Mouse (Mus musculus): Measurements from ENCODE around the gene Ppm1h. TPM values are rescaled to one million over a fixed set of nuclear protein-coding genes. Genes with fewer than 3 reads are reported as not detected.
A peak's percentile ranks its signal among the peaks of the same experiment; 100 is the strongest.

Ppm1h gene
- polyA plus RNA-seq, 1 experiment from 2014 or later: 12.6 TPM

DNA sequence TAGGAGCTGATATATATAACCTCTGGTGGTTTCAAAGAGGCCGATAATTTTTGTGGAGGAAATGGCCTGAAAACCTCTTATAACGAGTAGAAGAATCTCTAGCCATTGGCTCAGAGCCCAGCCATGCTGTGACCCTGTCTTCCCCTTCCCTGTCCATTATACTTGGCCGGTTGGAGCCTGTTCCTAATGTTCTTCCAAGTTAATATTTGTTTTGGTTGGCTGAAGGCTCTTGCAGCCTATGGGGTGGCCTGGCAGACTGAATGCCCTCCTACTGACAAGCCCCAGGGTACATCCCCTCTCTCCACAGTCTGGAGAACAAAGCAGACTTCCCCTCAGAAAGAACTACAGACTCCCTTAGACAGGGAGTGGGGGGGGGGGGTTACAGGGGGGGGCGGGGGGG lies 104.2 kb downstream of the Ppm1h start:
- peak; percentile 62 for ATAC-seq
- no peaks in the 10 kb centered on the region for H3K9me3 ChIP-seq
- WGBS: 31% methylated on average over 4 of the region's 4 CpGs
- no peak overlapping the region for H3K4me2 ChIP-seq (replicated peaks)
- H3K4me3 ChIP-seq (replicated peaks): no peak overlapping the region
- H3K9ac ChIP-seq (replicated peaks): no peak overlapping the region
- no peak overlapping the region for H3K27ac ChIP-seq
- H3K36me3 ChIP-seq: no peaks in the 10 kb centered on the region
- no peaks in the 10 kb centered on the region for H3K4me1 ChIP-seq (replicated peaks)
- H3K27me3 ChIP-seq: peaks cover 12% of the 10 kb centered on the region

DNA sequence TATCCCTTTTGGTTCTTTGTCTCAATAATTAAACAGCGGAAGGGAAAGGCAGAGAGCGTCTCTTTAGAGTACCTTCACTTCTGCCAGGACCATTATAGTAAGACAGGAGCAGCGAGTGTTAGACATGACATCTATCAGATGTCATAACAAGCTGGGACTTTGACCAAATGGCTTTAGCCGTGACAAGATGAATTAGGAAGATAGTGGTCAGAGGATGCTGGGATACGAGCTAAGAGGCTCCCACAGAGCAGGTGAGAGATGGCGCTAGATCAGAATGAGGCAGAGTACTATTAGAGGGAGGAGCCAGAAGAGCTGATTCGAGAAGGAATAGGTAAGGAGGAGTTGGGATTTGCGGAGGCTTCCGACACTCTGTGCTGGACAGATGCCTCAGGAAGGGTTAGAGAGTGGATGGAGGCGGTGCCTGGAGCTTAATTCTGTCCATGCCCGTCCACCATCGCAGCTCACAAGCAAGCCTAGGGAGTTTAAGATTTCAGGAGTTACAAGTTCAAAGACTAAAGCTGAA lies 111.1 kb downstream of the Ppm1h start:
- H3K36me3 ChIP-seq: no peaks in the 10 kb centered on the region
- ATAC-seq: no peak
- WGBS: 31% methylated on average over 12 of the region's 12 CpGs
- peaks cover 12% of the 10 kb centered on the region for H3K27me3 ChIP-seq
- H3K9me3 ChIP-seq: no peaks in the 10 kb centered on the region
- H3K4me2 ChIP-seq (replicated peaks): no peak overlapping the region
- no peak overlapping the region for H3K4me3 ChIP-seq (replicated peaks)
- no peak overlapping the region for H3K27ac ChIP-seq
- H3K4me1 ChIP-seq (replicated peaks): peaks cover 22% of the 10 kb centered on the region
- H3K9ac ChIP-seq (replicated peaks): no peak overlapping the region

DNA sequence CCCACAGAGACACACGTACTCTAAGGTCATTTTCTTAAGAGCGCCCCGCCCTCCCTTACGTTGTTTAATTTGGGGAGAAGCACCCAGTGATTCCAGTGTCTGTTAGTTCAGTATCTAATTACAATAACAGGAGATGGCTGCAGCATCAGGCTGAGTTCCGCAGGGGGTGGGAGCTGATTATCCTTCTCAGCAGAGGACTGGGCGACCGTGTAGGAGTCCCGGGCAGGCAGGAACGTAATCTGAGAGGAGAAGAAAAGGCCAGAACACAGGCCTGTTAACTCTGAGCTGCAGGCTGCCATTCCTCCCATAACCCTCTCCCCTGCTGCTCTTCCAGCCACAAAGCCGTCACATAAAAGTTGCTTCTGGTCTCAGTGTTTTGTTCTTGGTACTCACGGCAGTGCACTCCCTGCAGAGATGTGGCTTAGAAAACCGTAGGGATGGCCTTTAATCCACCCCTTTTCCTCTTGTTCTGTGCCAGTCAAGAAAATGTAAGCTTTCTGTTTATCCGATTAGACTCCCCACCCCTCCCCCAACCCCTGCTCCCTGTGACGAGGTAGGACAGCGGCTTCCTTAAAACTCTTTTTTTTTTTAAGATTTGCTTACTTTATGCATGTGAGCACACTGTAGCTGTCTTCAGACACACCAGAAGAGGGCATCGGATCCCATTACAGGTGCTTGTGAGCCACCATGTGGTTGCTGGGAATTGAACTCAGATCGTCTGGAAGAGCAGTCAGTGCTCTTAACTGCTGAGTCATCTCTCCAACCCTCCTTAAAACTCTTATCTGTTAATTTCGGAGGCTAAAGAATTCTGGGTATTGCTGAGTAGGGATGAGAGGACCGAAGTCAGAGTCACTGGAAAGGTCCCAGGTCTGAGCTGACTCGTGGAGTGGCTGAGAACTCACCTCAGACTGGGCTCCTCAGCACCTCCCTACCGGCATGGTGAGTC lies 113.7 kb downstream of the Ppm1h start:
- Histone ChIP-seq H3K36me3 (no peaks in the 10 kb centered on the region), H3K9ac (replicated peaks) (peak overlapping the region; percentile 30), H3K27ac (peak overlapping the region; percentile 70), H3K27me3 (peaks cover 11% of the 10 kb centered on the region; the same call in 1 of the 2 replicates), H3K9me3 (no peaks in the 10 kb centered on the region), H3K4me1 (replicated peaks) (peaks cover 22% of the 10 kb centered on the region), H3K4me2 (replicated peaks) (peak overlapping the region; percentile 50), H3K4me3 (replicated peaks) (peak overlapping the region; percentile 26)
- peak; percentile 88 for ATAC-seq
- 1% methylated on average over 21 of the region's 21 CpGs for WGBS

DNA sequence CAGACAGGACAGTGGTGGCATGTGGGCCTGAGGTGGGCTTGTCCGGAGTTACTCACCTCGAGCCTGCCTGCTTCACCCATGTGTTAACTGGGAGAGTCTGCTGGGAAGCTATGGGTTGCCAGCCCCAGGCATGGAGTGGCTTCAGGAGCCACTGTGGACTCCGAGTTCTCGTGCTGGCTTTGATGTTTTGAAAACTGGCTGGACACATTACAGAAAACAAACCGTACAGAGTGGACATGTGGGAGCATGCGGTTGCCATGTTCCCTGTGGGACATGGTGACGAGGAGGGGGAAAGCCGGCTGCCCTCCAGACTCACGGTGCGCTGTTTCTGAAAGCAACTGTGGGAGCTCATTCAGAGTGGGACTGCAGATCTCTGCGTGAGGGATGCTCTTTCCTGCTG lies 114.6 kb downstream of the Ppm1h start:
- peaks cover 22% of the 10 kb centered on the region for H3K4me1 ChIP-seq (replicated peaks)
- no peak overlapping the region for H3K4me3 ChIP-seq (replicated peaks)
- H3K9me3 ChIP-seq: no peaks in the 10 kb centered on the region
- H3K27me3 ChIP-seq: peaks cover 13% of the 10 kb centered on the region; the same call in 1 of the 2 replicates
- 17% methylated on average over 11 of the region's 11 CpGs for WGBS
- H3K4me2 ChIP-seq (replicated peaks): 0 out of 2 replicates have a peak overlapping the region, but pooled peaks have one; percentile 8
- no peak overlapping the region; the same call in 1 of the 2 replicates for H3K27ac ChIP-seq
- H3K9ac ChIP-seq (replicated peaks): 0 out of 2 replicates have a peak overlapping the region, but pooled peaks have one; percentile 23
- no peaks in the 10 kb centered on the region for H3K36me3 ChIP-seq
- no peak for ATAC-seq

DNA sequence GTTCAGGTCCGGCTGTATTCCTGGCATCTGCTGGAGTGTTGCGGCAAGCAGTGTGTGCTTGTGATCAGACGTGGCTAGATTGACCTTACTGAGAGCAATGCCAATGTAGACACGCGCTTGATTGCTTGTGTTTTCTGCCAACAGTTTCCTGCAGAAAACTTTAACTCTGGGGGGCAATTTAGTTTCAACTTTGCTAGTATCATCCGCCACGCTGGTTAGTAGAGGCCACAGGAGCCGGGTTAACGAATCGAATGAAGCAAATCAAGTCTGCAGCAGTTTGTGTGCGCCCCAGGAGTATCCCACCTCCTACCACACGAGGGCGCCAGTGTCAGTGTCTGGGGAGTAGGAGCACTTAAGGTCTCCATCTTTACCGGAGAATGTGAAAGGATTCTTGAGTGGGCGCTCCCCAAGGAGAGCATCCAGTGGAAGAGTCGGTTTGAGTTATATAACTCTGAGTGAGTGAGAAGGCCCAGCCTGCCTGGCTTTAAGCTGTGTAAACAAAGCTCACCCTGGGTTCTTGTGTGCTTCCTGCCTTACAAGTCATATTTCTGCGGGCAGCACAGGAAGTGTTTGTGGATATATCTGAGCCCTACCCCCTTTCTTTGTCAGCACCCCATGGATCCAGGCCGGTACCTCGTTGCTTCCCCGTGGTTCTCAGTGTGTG lies 115.8 kb downstream of the Ppm1h start:
- no peaks in the 10 kb centered on the region for H3K36me3 ChIP-seq
- no peaks in the 10 kb centered on the region for H3K9me3 ChIP-seq
- H3K4me2 ChIP-seq (replicated peaks): no peak overlapping the region
- WGBS: 35% methylated on average over 20 of the region's 20 CpGs
- no peak overlapping the region for H3K4me3 ChIP-seq (replicated peaks)
- H3K27ac ChIP-seq: no peak overlapping the region
- peak; percentile 25; the same call in 1 of the 2 replicates for ATAC-seq
- peaks cover 10% of the 10 kb centered on the region; the same call in 1 of the 2 replicates for H3K27me3 ChIP-seq
- no peak overlapping the region for H3K9ac ChIP-seq (replicated peaks)
- peaks cover 18% of the 10 kb centered on the region for H3K4me1 ChIP-seq (replicated peaks)

DNA sequence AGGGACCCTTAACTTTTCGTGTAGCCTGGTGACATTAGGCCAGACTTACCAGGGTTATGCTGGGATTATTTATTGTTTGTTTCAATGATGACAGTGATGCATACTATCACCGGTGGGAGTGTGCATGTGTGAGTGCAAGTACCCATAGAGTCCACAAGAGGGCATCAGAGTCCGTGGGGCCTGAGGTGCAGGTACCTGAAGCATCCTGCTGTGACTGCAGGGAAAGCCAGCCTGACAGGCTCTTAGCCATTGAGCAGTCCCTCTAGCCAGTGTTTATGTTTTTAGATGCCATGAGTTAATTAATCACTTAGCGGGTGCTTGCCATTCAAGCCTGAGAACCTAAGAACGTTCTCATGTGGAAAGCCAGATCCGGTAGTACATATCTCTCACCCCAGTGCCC lies 119.4 kb downstream of the Ppm1h start:
- H3K27ac ChIP-seq: no peak overlapping the region
- H3K27me3 ChIP-seq: peaks cover 13% of the 10 kb centered on the region
- 89% methylated on average over 6 of the region's 6 CpGs for WGBS
- no peaks in the 10 kb centered on the region for H3K36me3 ChIP-seq
- no peaks in the 10 kb centered on the region for H3K9me3 ChIP-seq
- peaks cover 10% of the 10 kb centered on the region; the same call in 1 of the 2 replicates for H3K4me1 ChIP-seq (replicated peaks)
- H3K9ac ChIP-seq (replicated peaks): no peak overlapping the region
- no peak overlapping the region for H3K4me2 ChIP-seq (replicated peaks)
- H3K4me3 ChIP-seq (replicated peaks): no peak overlapping the region
- no peak for ATAC-seq

DNA sequence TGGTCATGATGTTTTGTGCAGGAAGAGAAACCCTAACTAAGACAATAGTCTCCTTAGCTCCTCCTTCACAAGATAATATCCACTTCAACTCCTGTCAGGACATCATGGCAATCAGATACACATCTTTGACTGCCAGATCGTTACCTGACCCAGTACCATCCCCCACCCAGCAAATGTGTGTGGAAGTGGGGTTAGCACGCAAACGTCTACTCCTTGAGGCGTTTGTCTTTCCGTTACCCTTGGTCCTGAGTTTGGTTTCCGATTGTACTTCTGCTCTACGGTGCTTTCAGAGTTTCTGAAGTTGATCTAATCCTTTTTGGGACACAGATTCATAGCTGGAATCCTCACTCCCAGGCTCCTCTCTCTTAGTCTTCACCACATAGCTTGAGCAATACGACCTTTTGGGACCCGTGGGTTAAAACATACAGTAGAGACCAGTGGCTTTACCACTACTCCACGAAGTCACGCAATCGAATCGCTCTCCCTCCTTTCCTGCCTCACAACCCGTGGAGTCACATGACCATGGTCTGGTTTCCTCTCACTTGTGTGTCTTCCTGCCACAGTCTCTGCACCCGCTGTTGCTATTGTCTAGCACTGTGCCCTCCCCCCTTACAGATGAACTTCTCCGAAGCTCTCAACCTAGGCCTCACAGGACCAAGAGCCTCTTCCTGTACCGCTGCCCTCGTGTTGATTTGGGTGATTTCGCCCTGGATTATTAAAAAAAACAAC lies 121.6 kb downstream of the Ppm1h start:
- peaks cover 14% of the 10 kb centered on the region for H3K27me3 ChIP-seq
- 0 out of 2 replicates have a peak, but pooled peaks cover 6% of the 10 kb centered on the region for H3K4me1 ChIP-seq (replicated peaks)
- peaks cover 6% of the 10 kb centered on the region; the same call in 1 of the 2 replicates for H3K36me3 ChIP-seq
- 87% methylated on average over 19 of the region's 19 CpGs for WGBS
- no peak for ATAC-seq
- H3K9me3 ChIP-seq: 0 out of 2 replicates have a peak, but pooled peaks cover 6% of the 10 kb centered on the region
- no peak overlapping the region for H3K4me2 ChIP-seq (replicated peaks)
- H3K9ac ChIP-seq (replicated peaks): no peak overlapping the region
- no peak overlapping the region for H3K4me3 ChIP-seq (replicated peaks)
- no peak overlapping the region for H3K27ac ChIP-seq

DNA sequence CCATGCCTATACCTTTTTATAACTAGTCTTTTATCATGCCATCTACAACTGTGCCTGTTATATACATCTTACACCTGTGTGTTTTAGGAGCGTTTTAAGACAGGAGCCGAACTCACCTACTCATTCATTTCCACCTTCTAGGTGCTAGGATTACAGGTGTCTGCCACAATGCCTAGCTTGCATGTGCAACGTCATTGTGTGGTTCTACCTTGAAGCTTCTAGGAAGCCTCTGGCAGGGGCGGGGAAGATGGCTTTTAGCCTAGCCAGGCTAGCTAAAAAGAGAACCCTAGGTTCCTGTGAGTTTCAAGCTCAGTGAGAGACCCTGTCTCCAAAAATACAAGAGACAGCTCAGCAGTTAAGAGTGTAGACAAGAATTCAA lies 122.2 kb downstream of the Ppm1h start:
- ATAC-seq: no peak
- H3K4me2 ChIP-seq (replicated peaks): no peak overlapping the region
- H3K36me3 ChIP-seq: peaks cover 6% of the 10 kb centered on the region; the same call in 1 of the 2 replicates
- no peak overlapping the region for H3K27ac ChIP-seq
- 0 out of 2 replicates have a peak, but pooled peaks cover 6% of the 10 kb centered on the region for H3K9me3 ChIP-seq
- peaks cover 14% of the 10 kb centered on the region for H3K27me3 ChIP-seq
- WGBS: 87% methylated on average over 4 of the region's 4 CpGs
- H3K9ac ChIP-seq (replicated peaks): no peak overlapping the region
- H3K4me3 ChIP-seq (replicated peaks): no peak overlapping the region
- H3K4me1 ChIP-seq (replicated peaks): 0 out of 2 replicates have a peak, but pooled peaks cover 6% of the 10 kb centered on the region

DNA sequence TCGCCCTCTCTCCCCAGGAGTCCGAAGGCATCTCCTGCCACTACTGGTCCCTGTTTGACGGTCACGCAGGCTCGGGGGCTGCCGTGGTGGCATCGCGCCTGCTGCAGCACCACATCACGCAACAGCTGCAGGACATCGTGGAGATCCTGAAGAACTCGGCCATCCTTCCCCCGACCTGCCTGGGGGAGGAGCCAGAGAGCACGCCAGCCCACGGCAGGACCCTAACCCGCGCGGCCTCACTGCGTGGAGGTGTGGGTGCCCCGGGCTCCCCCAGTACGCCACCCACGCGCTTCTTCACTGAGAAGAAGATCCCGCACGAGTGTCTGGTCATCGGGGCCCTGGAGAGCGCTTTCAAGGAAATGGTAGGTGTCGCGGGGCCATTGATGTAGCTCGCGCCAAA lies 123.7 kb downstream of the Ppm1h start:
- Histone ChIP-seq H3K4me3 (replicated peaks) (0 out of 2 replicates have a peak overlapping the region, but pooled peaks have one; percentile 8), H3K27me3 (peaks cover 12% of the 10 kb centered on the region), H3K9me3 (0 out of 2 replicates have a peak, but pooled peaks cover 6% of the 10 kb centered on the region), H3K36me3 (peaks cover 6% of the 10 kb centered on the region; the same call in 1 of the 2 replicates), H3K4me1 (replicated peaks) (peaks cover 7% of the 10 kb centered on the region), H3K4me2 (replicated peaks) (peak overlapping the region; percentile 38), H3K27ac (no peak overlapping the region), H3K9ac (replicated peaks) (peak overlapping the region; percentile 21; the same call in 1 of the 2 replicates)
- 38% methylated on average over 30 of the region's 30 CpGs for WGBS
- 0 out of 2 replicates have a peak, but pooled peaks have one; percentile 32 for ATAC-seq

DNA sequence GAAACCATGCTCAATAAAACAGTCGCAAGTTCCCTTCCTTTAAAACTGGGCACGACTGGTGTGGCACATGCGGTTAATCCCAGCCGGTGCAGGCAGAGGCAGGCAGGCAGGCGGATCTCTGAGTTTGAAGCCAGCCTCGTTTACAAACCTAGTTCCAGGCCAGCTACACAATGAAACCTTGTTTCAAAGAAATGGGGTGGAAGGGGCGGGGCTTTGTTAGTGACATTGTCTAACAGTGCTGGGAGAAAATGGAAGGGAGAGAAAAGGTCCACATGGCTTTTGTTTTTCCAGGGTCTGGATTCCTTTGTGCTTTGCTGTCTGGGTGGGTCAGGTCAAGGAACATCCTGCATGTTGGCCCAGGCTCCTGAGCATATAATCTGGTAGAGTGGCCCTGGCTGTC lies 124.3 kb downstream of the Ppm1h start:
- Histone ChIP-seq H3K27me3 (peaks cover 10% of the 10 kb centered on the region), H3K4me1 (replicated peaks) (peaks cover 13% of the 10 kb centered on the region), H3K36me3 (peaks cover 6% of the 10 kb centered on the region; the same call in 1 of the 2 replicates), H3K9ac (replicated peaks) (no peak overlapping the region), H3K4me3 (replicated peaks) (no peak overlapping the region), H3K4me2 (replicated peaks) (no peak overlapping the region), H3K27ac (no peak overlapping the region), H3K9me3 (0 out of 2 replicates have a peak, but pooled peaks cover 6% of the 10 kb centered on the region)
- no peak for ATAC-seq
- 46% methylated on average over 7 of the region's 7 CpGs for WGBS

DNA sequence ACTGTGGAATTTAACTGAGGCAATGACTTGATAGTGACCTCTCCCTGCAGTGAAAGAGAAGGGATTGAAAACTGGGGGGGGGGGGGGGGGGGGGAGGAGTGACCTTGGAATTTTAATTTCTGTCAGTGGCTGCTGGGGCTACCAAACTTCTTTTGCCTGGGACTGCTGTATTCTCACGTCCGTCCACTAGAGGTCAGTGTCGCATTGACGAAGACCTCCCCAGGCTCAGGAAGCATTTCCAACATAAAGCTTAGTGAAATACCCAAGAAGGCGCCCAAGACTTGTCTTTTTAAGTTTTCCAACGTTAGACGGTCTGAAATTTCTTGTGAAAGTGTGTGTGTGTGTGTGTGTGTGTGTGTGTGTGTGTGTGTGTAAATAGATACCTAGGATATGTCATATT lies 125.3 kb downstream of the Ppm1h start:
- 0 out of 2 replicates have a peak, but pooled peaks cover 6% of the 10 kb centered on the region for H3K9me3 ChIP-seq
- WGBS: 12% methylated on average over 7 of the region's 7 CpGs
- H3K4me2 ChIP-seq (replicated peaks): no peak overlapping the region
- H3K4me1 ChIP-seq (replicated peaks): peaks cover 22% of the 10 kb centered on the region
- no peak overlapping the region for H3K27ac ChIP-seq
- H3K27me3 ChIP-seq: peaks cover 10% of the 10 kb centered on the region
- peaks cover 6% of the 10 kb centered on the region; the same call in 1 of the 2 replicates for H3K36me3 ChIP-seq
- H3K4me3 ChIP-seq (replicated peaks): no peak overlapping the region
- no peak for ATAC-seq
- H3K9ac ChIP-seq (replicated peaks): no peak overlapping the region

Data from midbrain, embryonic 13.5 days (tissue).